Mouse (Mus musculus) neural tube, embryonic 11.5 days (tissue): ENCODE data around the gene Olfr667. TPM values are rescaled to one million over a fixed set of nuclear protein-coding genes. Genes with fewer than 3 reads are reported as not detected.
"Not testable (repeated sequence)": the region's sequence is repeated elsewhere in the genome, so short reads cannot be mapped to it uniquely, and the experiment has no call there.

ENCODE experiments used
- ATAC-seq: fragments of 200-750 bp; cut with Nextera tagmentation; 2 replicates; pipeline ENCODE4 v1.8.0; 2017; ENCODE audit warnings: moderate number of reproducible peaks, mild to moderate bottlenecking, moderate TSS enrichment, moderate library complexity; ENCODE audit not compliant: insufficient read depth, low FRiP score, low TSS enrichment
- DNase-seq: peaks from one replicate; pipeline ENCODE4 v3.0.0-alpha.2; 2015; ENCODE audit warnings: low spot score
- H3K27ac ChIP-seq: fragments of 300-500 bp; sonication (generic); 2 replicates; pipeline ENCODE4 v1.5.1; 2014; ENCODE audit warnings: low read depth, mild to moderate bottlenecking, low read length
- H3K27me3 ChIP-seq: fragments of 300-500 bp; sonication (generic); 2 replicates; pipeline ENCODE4 v1.6.1; 2014; ENCODE audit warnings: mild to moderate bottlenecking, low read length, mixed read lengths; ENCODE audit not compliant: control insufficient read depth, insufficient read depth
- H3K36me3 ChIP-seq: fragments of 300-500 bp; sonication (generic); 2 replicates; pipeline ENCODE4 v1.6.1; 2014; ENCODE audit warnings: mild to moderate bottlenecking, low read length, moderate library complexity, mixed read lengths; ENCODE audit not compliant: control insufficient read depth, insufficient read depth
- H3K4me1 ChIP-seq: fragments of 300-500 bp; sonication (generic); 2 replicates; pipeline ENCODE4 v1.6.1; 2014; ENCODE audit warnings: low read length, mixed read lengths; ENCODE audit not compliant: control insufficient read depth, insufficient read depth
- H3K4me2 ChIP-seq: fragments of 300-500 bp; sonication (generic); 2 replicates; pipeline ENCODE4 v1.6.1; 2014; ENCODE audit warnings: low read depth, mild to moderate bottlenecking, moderate library complexity
- H3K4me3 ChIP-seq: fragments of 300-500 bp; sonication (generic); 2 replicates; pipeline ENCODE4 v1.5.1; 2014; ENCODE audit warnings: low read depth, low read length
- H3K9ac ChIP-seq: fragments of 300-500 bp; sonication (generic); 2 replicates; pipeline ENCODE4 v1.6.1; 2014; ENCODE audit warnings: mild to moderate bottlenecking, low read length
- H3K9me3 ChIP-seq: fragments of 300-500 bp; sonication (generic); 2 replicates; pipeline ENCODE4 v1.6.1; 2016; ENCODE audit warnings: low read length; ENCODE audit not compliant: control insufficient read depth
- WGBS: fragments of 180-500 bp; shearing (Covaris S2); extraction: QIAGEN DNeasy Blood & Tissue Kit; methylation state at CpG from one replicate; pipeline ENCODE4 v1.1.7; 2014; 5-methylcytosine and 5-hydroxymethylcytosine counted together
- polyA plus RNA-seq: library from polyadenylated mRNA; unstranded; fragments of >200 nt; fragmentation: Nextera tagmentation; extraction: Ambion mirVana; gene quantifications from 2 replicates; pipeline ENCODE4 v1.2.1, GENCODE M21; 2014

The Olfr667 gene
- not detected in 2 replicates for polyA plus RNA-seq

DNA sequence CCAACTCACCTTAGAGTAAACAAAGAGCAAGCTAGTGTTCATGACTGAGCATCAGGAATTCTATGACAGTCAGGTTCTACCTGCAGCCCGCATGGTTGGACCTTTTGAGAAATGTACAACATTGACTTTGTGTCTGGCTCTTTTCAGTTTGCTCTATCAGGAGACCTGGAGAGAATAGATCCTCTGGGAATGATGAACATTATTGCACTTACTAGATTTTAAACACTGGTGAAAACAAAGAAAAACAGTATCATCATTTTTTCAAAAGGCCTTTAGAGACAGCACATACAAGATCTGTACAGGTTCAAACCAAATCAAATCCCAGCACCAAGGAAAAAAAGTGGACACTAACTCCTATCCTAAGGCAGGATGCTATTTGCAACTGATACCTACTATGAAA lies at the start of gene Olfr667:
Gene Olfr667 (minus strand): TSS at position 101 of the 400 bp plus-strand sequence.
- ATAC-seq (no peak), DNase-seq (no peak)
- H3K27me3 ChIP-seq: no peaks in the 10 kb centered on the region
- H3K27ac ChIP-seq: no peak within 1 kb of the TSS
- H3K36me3 ChIP-seq: no peaks in the 10 kb centered on the region
- H3K4me3 ChIP-seq: no peak within 1 kb of the TSS
- no peak within 1 kb of the TSS for H3K9ac ChIP-seq
- 78% methylated on average over 1 of the region's 1 CpGs for WGBS
- H3K4me1 ChIP-seq: no peaks in the 10 kb centered on the region
- no peaks in the 10 kb centered on the region for H3K9me3 ChIP-seq
- H3K4me2 ChIP-seq: no peak within 1 kb of the TSS

DNA sequence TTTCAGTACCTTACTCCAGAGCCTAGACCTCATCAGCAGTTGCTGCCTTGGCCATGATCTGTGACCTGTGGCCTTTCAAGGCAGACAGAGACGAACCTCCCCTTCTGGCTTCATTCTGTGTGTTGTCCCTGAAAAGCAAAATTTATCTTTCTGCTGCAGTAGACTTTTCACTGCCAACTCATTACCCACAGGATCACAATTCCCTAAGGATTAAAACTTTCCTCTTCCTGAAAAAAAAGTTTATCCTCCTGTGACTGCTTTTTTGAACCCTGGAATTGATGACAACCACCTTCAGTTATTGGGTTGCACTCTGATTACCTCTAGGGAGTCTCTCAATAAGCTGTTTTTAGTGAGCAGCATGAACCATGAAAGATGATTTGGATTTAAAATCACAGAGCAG lies 41.2 kb upstream of the Olfr667 start, which contains the start of gene Olfr670:
Gene Olfr670 (minus strand): TSS at position 101 of the 400 bp plus-strand sequence.
- Histone ChIP-seq H3K9me3 (no peaks in the 10 kb centered on the region), H3K9ac (no peak within 1 kb of the TSS), H3K27me3 (no peaks in the 10 kb centered on the region), H3K27ac (no peak within 1 kb of the TSS), H3K4me1 (no peaks in the 10 kb centered on the region), H3K4me2 (no peak within 1 kb of the TSS), H3K36me3 (no peaks in the 10 kb centered on the region), H3K4me3 (no peak within 1 kb of the TSS)
- no peak for DNase-seq
- no peak for ATAC-seq
- WGBS: 76% methylated on average over 1 of the region's 1 CpGs

DNA sequence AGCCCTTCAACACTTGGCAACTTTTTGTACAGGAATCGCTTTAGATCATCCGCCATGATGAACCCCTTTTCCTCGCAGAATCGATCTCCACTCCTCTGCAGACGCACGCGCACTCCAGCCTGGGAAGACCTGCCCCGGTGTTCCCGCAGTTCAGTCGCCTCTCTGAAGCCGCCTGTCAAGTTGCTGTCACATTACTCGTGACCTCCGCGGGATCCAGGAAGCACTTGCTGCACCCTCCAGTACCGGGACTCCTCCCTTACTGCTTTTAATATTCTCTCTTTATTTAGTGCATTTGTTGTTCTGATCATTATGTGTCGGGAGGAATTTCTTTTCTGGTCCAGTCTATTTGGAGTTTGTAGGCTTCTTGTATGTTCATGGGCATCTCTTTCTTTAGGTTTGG lies 29.0 kb upstream of the Olfr667 start:
- H3K27ac ChIP-seq, H3K4me3 ChIP-seq, H3K27me3 ChIP-seq, H3K4me2 ChIP-seq, H3K36me3 ChIP-seq, H3K9me3 ChIP-seq, H3K9ac ChIP-seq, DNase-seq, ATAC-seq, H3K4me1 ChIP-seq: not testable (repeated sequence)
- 96% methylated on average over 16 of the region's 16 CpGs for WGBS

DNA sequence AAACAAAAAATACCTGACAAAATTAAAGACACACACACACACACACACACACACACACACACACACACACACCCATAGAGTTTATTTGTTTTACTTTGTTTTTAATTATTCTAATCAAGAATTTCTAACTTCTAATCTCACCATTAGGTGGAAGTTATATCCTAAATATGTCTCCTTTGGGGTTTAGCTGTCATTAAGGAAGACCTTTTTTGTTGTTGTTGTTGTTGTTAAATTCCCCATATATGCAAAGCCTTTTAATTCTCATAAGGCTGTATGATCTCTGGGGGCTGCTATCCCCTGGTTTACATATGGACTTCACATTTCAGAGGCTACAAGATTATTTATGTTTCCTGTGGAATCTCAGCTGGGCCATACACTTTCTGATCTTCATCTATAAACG lies 12.7 kb upstream of the Olfr667 start, which contains the start of gene Olfr669:
Gene Olfr669 (plus strand): TSS at position 301 of the 400 bp plus-strand sequence.
- ATAC-seq: no peak
- Histone ChIP-seq H3K27ac (no peak within 1 kb of the TSS), H3K4me3 (no peak within 1 kb of the TSS), H3K4me1 (no peaks in the 10 kb centered on the region), H3K36me3 (no peaks in the 10 kb centered on the region), H3K9me3 (no peaks in the 10 kb centered on the region), H3K27me3 (no peaks in the 10 kb centered on the region), H3K9ac (no peak within 1 kb of the TSS), H3K4me2 (no peak within 1 kb of the TSS)
- no peak for DNase-seq
- WGBS: 79% methylated on average over 1 of the region's 1 CpGs

DNA sequence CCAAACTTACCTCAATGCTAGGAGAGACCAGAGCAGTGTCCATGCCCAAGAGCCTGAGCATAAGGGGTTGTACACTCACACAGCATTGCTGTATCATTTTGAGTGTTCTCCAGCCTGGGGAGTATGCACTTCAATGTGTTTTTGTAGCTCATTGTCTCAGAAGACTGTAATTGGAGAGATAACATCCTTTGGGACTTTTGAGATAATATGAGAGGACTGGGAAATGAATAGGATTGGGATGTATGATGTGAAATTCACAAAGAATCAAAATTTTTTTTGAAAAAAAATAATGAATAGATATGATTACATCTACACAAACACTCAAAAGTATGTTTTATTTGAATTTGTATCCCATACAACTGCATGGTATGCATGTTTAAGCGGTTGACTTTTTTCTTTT lies 6.7 kb upstream of the Olfr667 start, which contains the start of gene Olfr668:
Gene Olfr668 (minus strand): TSS at position 101 of the 400 bp plus-strand sequence.
- no peak within 1 kb of the TSS for H3K9ac ChIP-seq
- no peak for ATAC-seq
- H3K4me3 ChIP-seq: no peak within 1 kb of the TSS
- no peaks in the 10 kb centered on the region for H3K9me3 ChIP-seq
- H3K27ac ChIP-seq: no peak within 1 kb of the TSS
- no peaks in the 10 kb centered on the region for H3K36me3 ChIP-seq
- no peak within 1 kb of the TSS for H3K4me2 ChIP-seq
- 86% methylated on average over 1 of the region's 1 CpGs for WGBS
- H3K4me1 ChIP-seq: no peaks in the 10 kb centered on the region
- DNase-seq: no peak
- no peaks in the 10 kb centered on the region for H3K27me3 ChIP-seq

DNA sequence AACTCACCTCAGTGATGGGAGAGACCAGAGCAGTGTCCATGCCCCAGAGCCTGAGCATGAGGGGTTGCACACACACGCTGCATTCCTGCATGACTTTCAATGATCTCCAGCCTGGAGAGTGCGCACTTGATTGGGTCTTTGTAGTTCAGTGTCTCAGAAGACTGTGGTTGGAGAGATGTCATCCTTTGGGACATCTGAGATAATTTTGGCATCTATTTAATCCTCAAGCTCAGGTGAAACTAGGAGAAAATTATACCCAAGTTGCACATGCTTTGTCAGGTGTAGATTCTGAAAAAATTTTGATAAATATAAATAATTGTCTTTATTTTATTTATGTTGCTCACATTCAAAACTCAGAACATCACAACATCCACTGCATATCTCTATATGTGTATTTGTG lies 25.4 kb downstream of the Olfr667 start, which contains the start of gene Olfr666:
Gene Olfr666 (minus strand): TSS at position 101 of the 400 bp plus-strand sequence.
- H3K4me1 ChIP-seq: no peaks in the 10 kb centered on the region
- H3K4me2 ChIP-seq: no peak within 1 kb of the TSS
- DNase-seq (no peak), ATAC-seq (no peak)
- 95% methylated on average over 2 of the region's 2 CpGs for WGBS
- H3K9me3 ChIP-seq: no peaks in the 10 kb centered on the region
- no peaks in the 10 kb centered on the region for H3K27me3 ChIP-seq
- no peak within 1 kb of the TSS for H3K9ac ChIP-seq
- H3K36me3 ChIP-seq: no peaks in the 10 kb centered on the region
- H3K27ac ChIP-seq: no peak within 1 kb of the TSS
- no peak within 1 kb of the TSS for H3K4me3 ChIP-seq

DNA sequence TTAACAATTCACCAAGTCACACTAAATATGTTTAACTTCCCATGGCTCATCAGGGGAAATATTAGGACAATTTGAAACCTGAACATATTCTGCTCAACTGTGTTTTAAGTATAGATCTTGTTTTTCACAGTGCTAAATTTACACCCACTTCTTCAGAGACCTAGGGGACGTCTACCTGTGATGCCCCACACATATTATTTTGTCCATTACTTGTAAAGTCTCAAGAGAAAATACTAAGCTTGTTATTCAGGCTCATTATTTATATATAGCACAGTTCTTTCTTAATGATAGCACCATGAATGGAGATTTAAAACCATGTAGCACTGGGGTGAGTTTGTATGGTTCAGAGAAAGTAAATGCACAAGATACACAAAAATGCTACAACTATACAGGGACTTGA lies 43.6 kb downstream of the Olfr667 start, which contains the start of gene Olfr665:
Gene Olfr665 (plus strand): TSS at position 301 of the 400 bp plus-strand sequence.
- H3K9ac ChIP-seq: no peak within 1 kb of the TSS
- H3K9me3 ChIP-seq: no peaks in the 10 kb centered on the region
- no peak for ATAC-seq
- H3K27ac ChIP-seq: no peak within 1 kb of the TSS
- no peaks in the 10 kb centered on the region for H3K4me1 ChIP-seq
- no peak within 1 kb of the TSS for H3K4me3 ChIP-seq
- H3K27me3 ChIP-seq: no peaks in the 10 kb centered on the region
- 39% methylated on average over 1 of the region's 1 CpGs for WGBS
- H3K36me3 ChIP-seq: no peaks in the 10 kb centered on the region
- no peak within 1 kb of the TSS for H3K4me2 ChIP-seq
- DNase-seq: no peak

Other genes with a start within 250 kb of the Olfr667 start
- not detected in 2 replicates for gene Olfr661, start 235.0 kb downstream of the Olfr667 start, polyA plus RNA-seq
- gene Usp17le, start 144.0 kb downstream of the Olfr667 start, polyA plus RNA-seq: not detected in 2 replicates
- not detected in 2 replicates for gene Usp17lb, start 78.9 kb downstream of the Olfr667 start, polyA plus RNA-seq
- not detected in 2 replicates for gene Usp17la, start 64.5 kb downstream of the Olfr667 start, polyA plus RNA-seq
- not detected in 2 replicates for gene Olfr665, start 43.5 kb downstream of the Olfr667 start, polyA plus RNA-seq
- gene Olfr666, start 25.5 kb downstream of the Olfr667 start, polyA plus RNA-seq: not detected in 2 replicates
- not detected in 2 replicates for gene Olfr668, start 6.6 kb upstream of the Olfr667 start, polyA plus RNA-seq
- not detected in 2 replicates for gene Olfr669, start 12.8 kb upstream of the Olfr667 start, polyA plus RNA-seq
- not detected in 2 replicates for gene Olfr670, start 41.1 kb upstream of the Olfr667 start, polyA plus RNA-seq
- not detected in 2 replicates for gene Olfr671, start 57.6 kb upstream of the Olfr667 start, polyA plus RNA-seq
- not detected in 2 replicates for gene Olfr672, start 80.5 kb upstream of the Olfr667 start, polyA plus RNA-seq
- gene Olfr675, start 107.0 kb upstream of the Olfr667 start, polyA plus RNA-seq: not detected in 2 replicates
- gene Olfr676, start 111.2 kb upstream of the Olfr667 start, polyA plus RNA-seq: not detected in 2 replicates
- gene Olfr677, start 129.9 kb upstream of the Olfr667 start, polyA plus RNA-seq: not detected in 2 replicates
- gene Olfr678, start 143.0 kb upstream of the Olfr667 start, polyA plus RNA-seq: not detected in 2 replicates
- not detected in 2 replicates for gene Olfr679, start 159.7 kb upstream of the Olfr667 start, polyA plus RNA-seq
- gene Olfr680-ps1, start 171.3 kb upstream of the Olfr667 start, polyA plus RNA-seq: not detected in 2 replicates
- gene Olfr681, start 195.4 kb upstream of the Olfr667 start, polyA plus RNA-seq: not detected in 2 replicates
- not detected in 2 replicates for gene Olfr683, start 225.5 kb upstream of the Olfr667 start, polyA plus RNA-seq
- not detected in 2 replicates for gene Olfr684, start 242.2 kb upstream of the Olfr667 start, polyA plus RNA-seq